Mouse (Mus musculus) gastrocnemius, adult 18-20 months (tissue): Measurements from ENCODE around the gene Rbsn. TPM values are rescaled to one million over a fixed set of nuclear protein-coding genes. Genes with fewer than 3 reads are reported as not detected.
A peak's percentile ranks its signal among the peaks of the same experiment; 100 is the strongest.

Experiments used
- DNase-seq: peaks from one replicate; pipeline ENCODE4 v3.0.0; 2021; ENCODE audit warnings: low spot score
- total RNA-seq, 2 experiments: library from RNA; stranded (reverse); gene quantifications; 2 replicates each; pipeline ENCODE4 v1.2.3; 2021

Gene Rbsn
- total RNA-seq, 2 experiments from 2014 or later, result 9.8 to 10.9 TPM

DNA sequence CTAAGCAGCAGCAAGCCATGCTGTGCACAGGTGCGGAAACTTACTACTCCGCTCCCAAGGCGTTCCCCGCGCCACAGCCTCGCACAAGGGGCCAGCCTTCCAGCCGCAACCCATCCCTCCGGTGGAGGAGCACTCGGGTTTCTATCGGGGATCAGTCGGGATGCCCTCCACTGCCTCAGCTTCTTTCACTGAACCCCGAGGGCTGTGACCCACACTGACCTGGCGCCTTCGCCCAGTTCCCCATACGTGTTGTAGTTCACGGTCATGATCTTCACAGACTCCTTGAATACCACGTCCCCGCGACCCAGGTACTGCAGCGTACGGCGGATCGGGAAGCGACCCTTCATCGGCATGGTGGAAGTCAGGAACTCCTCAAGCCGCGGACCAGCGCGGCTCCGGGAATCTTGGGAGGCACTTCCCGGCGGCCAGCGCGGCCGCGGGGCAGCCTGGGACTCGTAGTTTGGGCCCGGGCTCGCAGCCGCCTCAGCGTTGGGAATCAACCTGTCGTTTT lies 31.0 kb downstream of the Rbsn start, which contains the start of gene Mrps25:
Gene Mrps25 (minus strand): TSS at position 413 of the 511 bp plus-strand sequence.
- DNase-seq, result peak; percentile 60

GRCm38 (mm10) chr6:92176450-92176849 lies 38.3 kb downstream of the Rbsn start:
- no peak for DNase-seq

DNA sequence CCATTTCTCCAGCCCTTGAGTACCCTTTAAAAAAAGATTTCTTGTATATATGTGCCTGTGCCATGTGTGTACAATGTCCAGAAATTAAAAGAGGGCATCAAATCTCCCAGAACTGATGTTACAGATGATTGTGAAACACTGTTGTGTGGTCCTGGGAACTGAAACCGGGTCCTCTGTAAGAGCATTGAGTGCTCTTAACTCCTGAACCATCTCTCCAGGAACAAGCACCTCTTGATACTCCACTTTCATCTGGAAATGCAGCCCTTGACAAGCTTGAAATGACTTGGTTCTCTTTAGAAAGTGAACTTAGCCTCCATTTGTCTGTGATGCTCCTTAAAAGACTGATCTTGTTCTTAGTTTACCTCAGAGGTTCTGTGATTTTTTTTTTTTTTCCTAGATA lies 52.0 kb downstream of the Rbsn start:
- no peak for DNase-seq

GRCm38 (mm10) chr6:92158801-92159200 lies 55.9 kb downstream of the Rbsn start:
- DNase-seq, result no peak

DNA sequence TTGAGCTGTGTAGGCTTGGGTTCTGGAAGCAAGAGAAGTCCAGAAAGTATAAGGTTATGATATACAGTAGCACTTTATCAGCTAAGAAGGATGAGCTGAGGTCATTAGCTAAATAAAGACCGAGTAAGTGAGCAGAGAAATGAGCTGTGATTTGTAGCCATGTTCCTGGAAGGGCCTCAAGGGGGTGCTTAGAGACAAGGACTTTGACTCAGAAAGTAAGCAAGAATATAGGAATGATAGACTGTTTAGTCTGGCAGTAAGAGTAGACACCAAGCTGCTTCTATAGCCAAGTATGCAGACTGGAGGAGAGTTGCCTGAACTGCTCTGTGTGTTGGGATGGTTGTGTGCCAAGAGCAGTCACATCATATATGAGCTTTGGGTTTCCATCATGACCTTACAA lies 61.0 kb downstream of the Rbsn start:
- DNase-seq, result no peak

GRCm38 (mm10) chr6:92145881-92146280 lies 68.8 kb downstream of the Rbsn start:
- DNase-seq, result no peak

Other genes starting within 250 kb of the Rbsn start
- 10 to 100 TPM in 1 of 2 experiments, 1 to 10 TPM in 1; 7.7 to 10.6 TPM for gene Fgd5, start 236.0 kb downstream of the Rbsn start, total RNA-seq
- 10 to 100 TPM; 19.5 to 21.3 TPM for gene Nr2c2, start 123.5 kb downstream of the Rbsn start, total RNA-seq
- gene Mrps25, start 30.9 kb downstream of the Rbsn start, total RNA-seq, result 10 to 100 TPM; 36.8 to 46.7 TPM
- not detected for gene Trh, start 29.7 kb upstream of the Rbsn start, total RNA-seq